Mouse (Mus musculus): ENCODE results near the gene Socs7. TPM values are rescaled to one million over a fixed set of nuclear protein-coding genes. Genes with fewer than 3 reads are reported as not detected.
A peak's percentile ranks its signal among the peaks of the same experiment; 100 is the strongest.

The Socs7 gene
- polyA plus RNA-seq, 1 experiment, result not detected

- WGBS, result 4% methylated on average over 11 of the region's 11 CpGs
- Histone ChIP-seq H3K4me3 (ENCODE audit: insufficient read depth, low read depth, low read length) (peak overlapping the region; percentile 57), H3K4me1 (ENCODE audit: control insufficient read depth, insufficient read depth, low read length) (peaks cover 40% of the 10 kb centered on the region), H3K27ac (ENCODE audit: insufficient read depth, low read depth, low read length) (no peak overlapping the region)
- no peak for TF ChIP-seq POLR2A (IDR thresholded peaks at IDR 0.05; ENCODE audit: insufficient read depth, low read depth, low read length)
- TF ChIP-seq CTCF (IDR thresholded peaks at IDR 0.05; ENCODE audit: insufficient read depth, low read depth, low read length), result no peak
Measured at GRCm38 (mm10) chr11:97404761-97405190, 42.4 kb downstream of the Socs7 start.

- H3K4me3 ChIP-seq (ENCODE audit: insufficient read depth, low read depth, low read length), result no peak overlapping the region
- TF ChIP-seq POLR2A (IDR thresholded peaks at IDR 0.05; ENCODE audit: insufficient read depth, low read depth, low read length) (no peak), CTCF (IDR thresholded peaks at IDR 0.05; ENCODE audit: insufficient read depth, low read depth, low read length) (no peak)
- no peak overlapping the region for H3K27ac ChIP-seq (ENCODE audit: insufficient read depth, low read depth, low read length)
- 41% methylated on average over 10 of the region's 10 CpGs for WGBS
- peaks cover 29% of the 10 kb centered on the region for H3K4me1 ChIP-seq (ENCODE audit: control insufficient read depth, insufficient read depth, low read length)
Measured at GRCm38 (mm10) chr11:97406094-97406951, 44.0 kb downstream of the Socs7 start.

- no peak for TF ChIP-seq POLR2A (IDR thresholded peaks at IDR 0.05; ENCODE audit: insufficient read depth, low read depth, low read length)
- TF ChIP-seq CTCF (IDR thresholded peaks at IDR 0.05; ENCODE audit: insufficient read depth, low read depth, low read length), result no peak
Measured at GRCm38 (mm10) chr11:97407456-97407855, 45.1 kb downstream of the Socs7 start.

GRCm38 (mm10) chr11:97408171-97408570 is 45.8 kb downstream of the Socs7 start:
- peaks cover 32% of the 10 kb centered on the region for H3K4me1 ChIP-seq (ENCODE audit: control insufficient read depth, insufficient read depth, low read length)
- H3K27ac ChIP-seq (ENCODE audit: insufficient read depth, low read depth, low read length), result no peak overlapping the region
- 3% methylated on average over 6 of the region's 6 CpGs for WGBS
- TF ChIP-seq CTCF (IDR thresholded peaks at IDR 0.05; ENCODE audit: insufficient read depth, low read depth, low read length), result peak; percentile 68
- TF ChIP-seq POLR2A (IDR thresholded peaks at IDR 0.05; ENCODE audit: insufficient read depth, low read depth, low read length), result no peak
- H3K4me3 ChIP-seq (ENCODE audit: insufficient read depth, low read depth, low read length), result no peak overlapping the region

More at GRCm38 (mm10) chr11:97407456-97407855, 45.1 kb downstream of the Socs7 start:
- no peak overlapping the region for H3K4me3 ChIP-seq (ENCODE audit: insufficient read depth, low read depth, low read length)
- no peak overlapping the region for H3K27ac ChIP-seq (ENCODE audit: insufficient read depth, low read depth, low read length)
- 81% methylated on average over 3 of the region's 3 CpGs for WGBS
- H3K4me1 ChIP-seq (ENCODE audit: control insufficient read depth, insufficient read depth, low read length), result peaks cover 29% of the 10 kb centered on the region

- TF ChIP-seq POLR2A (IDR thresholded peaks at IDR 0.05; ENCODE audit: insufficient read depth, low read depth, low read length) (no peak), CTCF (IDR thresholded peaks at IDR 0.05; ENCODE audit: insufficient read depth, low read depth, low read length) (no peak)
- Histone ChIP-seq H3K4me1 (ENCODE audit: control insufficient read depth, insufficient read depth, low read length) (peaks cover 22% of the 10 kb centered on the region), H3K27ac (ENCODE audit: insufficient read depth, low read depth, low read length) (no peak overlapping the region), H3K4me3 (ENCODE audit: insufficient read depth, low read depth, low read length) (no peak overlapping the region)
- 88% methylated on average over 4 of the region's 4 CpGs for WGBS
Measured at GRCm38 (mm10) chr11:97410958-97411357, 48.6 kb downstream of the Socs7 start.

- H3K4me1 ChIP-seq (ENCODE audit: control insufficient read depth, insufficient read depth, low read length), result peaks cover 16% of the 10 kb centered on the region
- no peak overlapping the region for H3K4me3 ChIP-seq (ENCODE audit: insufficient read depth, low read depth, low read length)
- 54% methylated on average over 3 of the region's 3 CpGs for WGBS
- TF ChIP-seq POLR2A (IDR thresholded peaks at IDR 0.05; ENCODE audit: insufficient read depth, low read depth, low read length), result no peak
- TF ChIP-seq CTCF (IDR thresholded peaks at IDR 0.05; ENCODE audit: insufficient read depth, low read depth, low read length), result no peak
- H3K27ac ChIP-seq (ENCODE audit: insufficient read depth, low read depth, low read length), result no peak overlapping the region
Measured at GRCm38 (mm10) chr11:97412117-97412516, 49.8 kb downstream of the Socs7 start.

- Histone ChIP-seq H3K27ac (ENCODE audit: insufficient read depth, low read depth, low read length) (no peak overlapping the region), H3K4me1 (ENCODE audit: control insufficient read depth, insufficient read depth, low read length) (peaks cover 16% of the 10 kb centered on the region), H3K4me3 (ENCODE audit: insufficient read depth, low read depth, low read length) (no peak overlapping the region)
- WGBS, result 73% methylated on average over 10 of the region's 10 CpGs
- TF ChIP-seq POLR2A (IDR thresholded peaks at IDR 0.05; ENCODE audit: insufficient read depth, low read depth, low read length) (no peak), CTCF (IDR thresholded peaks at IDR 0.05; ENCODE audit: insufficient read depth, low read depth, low read length) (no peak)
Measured at GRCm38 (mm10) chr11:97412808-97413347, 50.5 kb downstream of the Socs7 start.

GRCm38 (mm10) chr11:97415330-97415711 is 53.0 kb downstream of the Socs7 start, which contains the start of gene Arhgap23:
Gene Arhgap23, plus strand, starts transcription at chr11:97415533.
- WGBS, result 6% methylated on average over 29 of the region's 29 CpGs
- Histone ChIP-seq H3K27ac (ENCODE audit: insufficient read depth, low read depth, low read length) (no peak within 1 kb of the TSS), H3K4me3 (ENCODE audit: insufficient read depth, low read depth, low read length) (peak within 1 kb of the TSS; percentile 52)

More at GRCm38 (mm10) chr11:97415330-97415711, 53.0 kb downstream of the Socs7 start, which contains the start of gene Arhgap23:
- no peak for TF ChIP-seq POLR2A (IDR thresholded peaks at IDR 0.05; ENCODE audit: insufficient read depth, low read depth, low read length)
- no peak for TF ChIP-seq CTCF (IDR thresholded peaks at IDR 0.05; ENCODE audit: insufficient read depth, low read depth, low read length)
- peaks cover 29% of the 10 kb centered on the region for H3K4me1 ChIP-seq (ENCODE audit: control insufficient read depth, insufficient read depth, low read length)
